Mouse (Mus musculus) liver, embryonic 14.5 days (tissue): ENCODE data around the gene Ssr1.
A peak's percentile ranks its signal among the peaks of the same experiment; 100 is the strongest.

Experiments
- CTCF ChIP-seq: IDR thresholded peaks from 2 replicates; pipeline ENCODE4 v1.5.1; 2016; ENCODE audit warnings: antibody characterized with exemption, low read depth, control low read depth
- EP300 ChIP-seq: IDR thresholded peaks from 2 replicates; pipeline ENCODE4 v1.6.1; 2016; ENCODE audit warnings: antibody characterized with exemption, low read depth

- TF ChIP-seq CTCF: peak; percentile 89
- no peak for TF ChIP-seq EP300
Observed at GRCm38 (mm10) chr13:37965126-37965914, 28.7 kb downstream of the Ssr1 start.
